Mouse (Mus musculus): ENCODE measurements at regions not wholly inside any gene's neighbourhood (a gene's known extent, or its start where the extent isn't known, plus 50 kb on each side); places are given as distances from the start of the nearest gene placed in this dataset.

DNA sequence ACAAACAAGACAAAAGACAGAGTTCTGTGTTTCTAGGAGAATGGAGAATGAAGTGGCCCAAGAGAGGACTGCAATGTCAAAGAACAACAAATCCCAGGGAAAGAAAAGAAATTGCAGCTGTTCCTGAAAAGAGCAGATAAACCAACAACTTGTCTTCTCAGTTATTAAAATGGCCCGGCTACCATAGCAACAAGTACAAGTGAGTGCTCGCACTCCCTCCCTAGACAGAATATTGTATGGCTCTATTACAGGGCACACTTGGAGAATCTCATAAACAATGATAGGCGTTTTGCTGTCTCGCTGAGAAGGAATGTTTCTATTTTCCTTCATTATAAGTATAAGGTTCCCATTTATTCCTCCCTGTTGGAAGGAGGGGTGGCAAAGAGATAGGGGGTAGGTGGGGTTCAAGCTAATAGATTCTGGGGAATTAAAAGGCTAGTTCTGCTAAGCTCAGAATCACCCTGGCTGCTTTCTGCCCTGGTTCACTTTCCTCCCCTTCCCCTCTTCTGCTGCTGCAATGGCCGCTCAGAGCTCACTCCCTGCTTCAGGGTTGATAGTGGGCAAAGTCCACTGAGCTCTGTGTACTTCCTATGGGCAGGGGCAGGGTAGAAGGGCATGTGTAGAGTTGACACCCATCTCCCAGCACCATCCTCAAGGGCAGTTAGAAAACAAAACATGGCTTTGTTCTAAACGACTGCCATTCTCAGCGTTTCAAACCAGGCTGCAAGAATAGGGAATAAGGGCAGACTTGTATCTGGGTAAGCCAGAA, 178.5 kb downstream of the Gpam start:
- Histone ChIP-seq H3K4me1 (ENCODE audit: control insufficient read depth, insufficient read depth, low read length) (peaks cover 2% of the 10 kb centered on the region; the same call in 1 of the 2 replicates), H3K27ac (ENCODE audit: insufficient read depth, low read length) (no peak overlapping the region), H3K4me3 (ENCODE audit: insufficient read depth, low read length) (no peak overlapping the region)
- TF ChIP-seq POLR2A (IDR thresholded peaks at IDR 0.05; ENCODE audit: extremely low read depth, insufficient read depth, low read length) (no peak), CTCF (IDR thresholded peaks at IDR 0.05; ENCODE audit: extremely low read depth, insufficient read depth, low read length) (no peak)

DNA sequence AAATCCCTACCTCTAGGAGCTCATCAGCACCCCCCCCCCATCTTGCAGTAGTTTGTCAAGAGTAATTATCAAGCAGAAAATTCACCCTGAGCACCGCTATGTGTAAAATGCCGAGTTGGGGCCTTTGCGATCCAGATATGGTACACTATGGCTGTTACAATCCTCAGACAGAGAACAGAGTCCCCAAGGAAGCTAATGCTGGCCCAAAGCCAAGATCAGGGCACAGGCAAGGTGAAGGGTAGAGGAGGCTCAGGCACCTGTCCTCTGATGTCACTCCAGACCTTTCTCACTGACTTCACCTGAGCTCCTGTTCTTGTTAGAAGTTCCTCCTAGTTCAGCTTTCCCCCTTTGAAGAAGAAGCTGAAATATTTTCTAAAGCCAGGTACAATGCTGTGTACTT, 179.5 kb downstream of the Gpam start:
- Histone ChIP-seq H3K4me1 (ENCODE audit: control insufficient read depth, insufficient read depth, low read length) (peaks cover 2% of the 10 kb centered on the region; the same call in 1 of the 2 replicates), H3K4me3 (ENCODE audit: insufficient read depth, low read length) (no peak overlapping the region), H3K27ac (ENCODE audit: insufficient read depth, low read length) (no peak overlapping the region)
- TF ChIP-seq POLR2A (IDR thresholded peaks at IDR 0.05; ENCODE audit: extremely low read depth, insufficient read depth, low read length) (no peak), CTCF (IDR thresholded peaks at IDR 0.05; ENCODE audit: extremely low read depth, insufficient read depth, low read length) (no peak)

DNA sequence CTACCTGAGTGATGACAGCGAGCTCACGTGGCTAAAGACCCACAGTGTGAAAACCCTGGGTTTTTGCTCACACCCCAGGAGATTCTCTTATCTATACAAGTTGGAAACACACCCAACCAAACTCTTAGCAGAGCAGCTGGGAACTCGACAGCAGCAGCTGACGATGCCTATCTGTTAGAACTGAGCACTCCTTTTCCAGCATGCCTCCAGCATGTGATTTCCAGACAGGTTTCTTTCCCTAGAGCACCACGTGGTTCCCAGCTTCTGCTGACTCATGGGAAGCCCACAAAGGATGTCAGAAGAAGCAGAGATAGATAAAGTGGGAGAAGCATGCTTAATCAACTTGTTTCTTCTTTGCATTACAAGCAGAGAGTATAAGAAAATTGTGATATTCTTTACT, 194.5 kb downstream of the Gpam start:
- no peak for TF ChIP-seq POLR2A (IDR thresholded peaks at IDR 0.05; ENCODE audit: extremely low read depth, insufficient read depth, low read length)
- no peak for TF ChIP-seq CTCF (IDR thresholded peaks at IDR 0.05; ENCODE audit: extremely low read depth, insufficient read depth, low read length)
- Histone ChIP-seq H3K27ac (ENCODE audit: insufficient read depth, low read length) (no peak overlapping the region), H3K4me1 (ENCODE audit: control insufficient read depth, insufficient read depth, low read length) (no peaks in the 10 kb centered on the region), H3K4me3 (ENCODE audit: insufficient read depth, low read length) (no peak overlapping the region)

DNA sequence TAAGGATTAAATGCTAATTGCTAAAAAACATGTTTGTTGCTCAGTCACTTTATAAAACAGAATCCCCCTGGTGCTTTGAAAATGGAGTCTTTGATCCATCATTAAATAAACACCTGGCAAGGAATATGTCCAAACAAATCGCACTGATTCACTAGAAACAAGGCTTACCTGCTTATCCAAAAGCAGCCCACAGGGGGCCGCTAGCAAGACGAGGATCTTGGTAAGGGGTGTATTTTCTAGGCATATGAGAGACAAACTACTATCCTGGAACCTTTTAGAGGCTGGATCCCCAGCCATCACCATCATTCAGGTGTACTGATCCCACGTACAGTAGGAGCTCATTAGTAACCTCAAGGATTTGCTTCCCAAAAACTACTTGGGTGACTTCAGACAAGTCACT, 201.2 kb downstream of the Gpam start:
- no peak overlapping the region for H3K27ac ChIP-seq (ENCODE audit: insufficient read depth, low read length)
- no peaks in the 10 kb centered on the region for H3K4me1 ChIP-seq (ENCODE audit: control insufficient read depth, insufficient read depth, low read length)
- TF ChIP-seq POLR2A (IDR thresholded peaks at IDR 0.05; ENCODE audit: extremely low read depth, insufficient read depth, low read length) (no peak), CTCF (IDR thresholded peaks at IDR 0.05; ENCODE audit: extremely low read depth, insufficient read depth, low read length) (no peak)
- no peak overlapping the region for H3K4me3 ChIP-seq (ENCODE audit: insufficient read depth, low read length)

- TF ChIP-seq POLR2A (IDR thresholded peaks at IDR 0.05; ENCODE audit: extremely low read depth, insufficient read depth, low read length) (no peak), CTCF (IDR thresholded peaks at IDR 0.05; ENCODE audit: extremely low read depth, insufficient read depth, low read length) (no peak)
- H3K27ac ChIP-seq (ENCODE audit: insufficient read depth, low read length): no peak overlapping the region
- no peaks in the 10 kb centered on the region for H3K4me1 ChIP-seq (ENCODE audit: control insufficient read depth, insufficient read depth, low read length)
- H3K4me3 ChIP-seq (ENCODE audit: insufficient read depth, low read length): no peak overlapping the region
These were observed 207.4 kb downstream of the Gpam start for GRCm38 (mm10) chr19:54919597-54919996.

GRCm38 (mm10) chr19:54893622-54894021, 233.4 kb downstream of the Gpam start:
- Histone ChIP-seq H3K4me1 (ENCODE audit: control insufficient read depth, insufficient read depth, low read length) (peaks cover 2% of the 10 kb centered on the region), H3K27ac (ENCODE audit: insufficient read depth, low read length) (no peak overlapping the region)
- TF ChIP-seq CTCF (IDR thresholded peaks at IDR 0.05; ENCODE audit: extremely low read depth, insufficient read depth, low read length) (no peak), POLR2A (IDR thresholded peaks at IDR 0.05; ENCODE audit: extremely low read depth, insufficient read depth, low read length) (no peak)

DNA sequence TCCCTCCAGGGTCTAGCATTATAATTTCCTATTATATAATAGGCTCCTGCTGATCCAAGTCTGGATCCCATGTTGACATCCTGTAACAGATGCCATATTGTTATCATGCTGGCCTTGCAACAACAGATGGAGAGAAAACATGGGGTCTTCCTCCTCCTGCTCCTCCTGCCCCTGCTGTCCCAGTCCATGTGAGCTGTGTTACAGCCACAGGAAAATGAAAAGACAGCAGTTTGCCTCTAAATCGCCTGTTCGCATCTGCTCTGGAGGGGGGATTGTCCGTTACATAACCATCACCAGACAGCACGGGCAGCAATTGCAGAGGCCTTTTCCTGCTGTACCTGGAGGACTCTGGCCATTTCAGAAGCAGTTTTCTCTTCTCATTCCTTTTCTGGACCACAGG, 260.0 kb downstream of the Gpam start:
- no peak overlapping the region for H3K4me3 ChIP-seq (ENCODE audit: insufficient read depth, low read length)
- no peak overlapping the region for H3K27ac ChIP-seq (ENCODE audit: insufficient read depth, low read length)
- TF ChIP-seq POLR2A (IDR thresholded peaks at IDR 0.05; ENCODE audit: extremely low read depth, insufficient read depth, low read length) (no peak), CTCF (IDR thresholded peaks at IDR 0.05; ENCODE audit: extremely low read depth, insufficient read depth, low read length) (no peak)
- H3K4me1 ChIP-seq (ENCODE audit: control insufficient read depth, insufficient read depth, low read length): no peaks in the 10 kb centered on the region

More at GRCm38 (mm10) chr19:54893622-54894021, 233.4 kb downstream of the Gpam start:
- H3K4me3 ChIP-seq (ENCODE audit: insufficient read depth, low read length): no peak overlapping the region

DNA sequence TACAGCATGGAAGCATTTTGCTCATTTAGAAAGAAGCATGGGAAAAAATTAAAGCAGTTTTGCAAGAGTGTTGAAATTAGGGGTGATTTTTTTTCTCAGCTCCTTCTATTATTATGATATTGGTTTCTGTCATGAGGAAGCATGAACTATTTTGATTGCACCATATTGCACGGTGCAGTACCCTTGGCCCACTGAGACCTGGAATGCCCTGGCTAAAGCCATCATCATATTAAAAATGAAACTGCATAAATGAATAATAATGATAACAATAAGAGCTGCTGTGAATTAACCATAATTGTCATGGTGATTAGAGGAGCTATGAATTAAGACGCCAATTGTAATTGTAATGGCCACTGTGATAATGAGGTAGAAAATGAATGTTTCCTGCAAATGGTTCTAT, 271.8 kb downstream of the Gpam start:
- Histone ChIP-seq H3K27ac (ENCODE audit: insufficient read depth, low read length) (no peak overlapping the region), H3K4me1 (ENCODE audit: control insufficient read depth, insufficient read depth, low read length) (no peaks in the 10 kb centered on the region), H3K4me3 (ENCODE audit: insufficient read depth, low read length) (no peak overlapping the region)
- TF ChIP-seq POLR2A (IDR thresholded peaks at IDR 0.05; ENCODE audit: extremely low read depth, insufficient read depth, low read length) (no peak), CTCF (IDR thresholded peaks at IDR 0.05; ENCODE audit: extremely low read depth, insufficient read depth, low read length) (no peak)

DNA sequence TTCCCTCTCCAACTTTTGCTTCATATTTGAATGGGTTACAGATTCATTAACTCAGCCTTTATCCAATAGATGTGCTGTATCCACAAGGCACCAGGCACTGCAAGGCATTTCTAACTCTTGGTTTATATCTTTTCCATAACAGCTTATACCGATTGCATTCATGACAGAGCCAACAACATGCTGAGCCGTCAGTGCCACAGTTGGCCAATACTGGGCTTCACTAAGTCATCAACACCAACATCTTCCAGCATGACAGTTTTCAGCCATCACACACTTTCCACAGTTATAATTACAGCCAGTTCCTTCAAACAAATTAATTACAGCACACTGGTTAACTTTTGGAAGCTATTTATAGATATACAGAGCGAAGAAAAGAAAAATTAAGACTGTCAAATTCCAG, 288.8 kb downstream of the Gpam start:
- Histone ChIP-seq H3K4me3 (ENCODE audit: insufficient read depth, low read length) (no peak overlapping the region), H3K27ac (ENCODE audit: insufficient read depth, low read length) (no peak overlapping the region), H3K4me1 (ENCODE audit: control insufficient read depth, insufficient read depth, low read length) (no peaks in the 10 kb centered on the region)
- no peak for TF ChIP-seq POLR2A (IDR thresholded peaks at IDR 0.05; ENCODE audit: extremely low read depth, insufficient read depth, low read length)
- TF ChIP-seq CTCF (IDR thresholded peaks at IDR 0.05; ENCODE audit: extremely low read depth, insufficient read depth, low read length): no peak

DNA sequence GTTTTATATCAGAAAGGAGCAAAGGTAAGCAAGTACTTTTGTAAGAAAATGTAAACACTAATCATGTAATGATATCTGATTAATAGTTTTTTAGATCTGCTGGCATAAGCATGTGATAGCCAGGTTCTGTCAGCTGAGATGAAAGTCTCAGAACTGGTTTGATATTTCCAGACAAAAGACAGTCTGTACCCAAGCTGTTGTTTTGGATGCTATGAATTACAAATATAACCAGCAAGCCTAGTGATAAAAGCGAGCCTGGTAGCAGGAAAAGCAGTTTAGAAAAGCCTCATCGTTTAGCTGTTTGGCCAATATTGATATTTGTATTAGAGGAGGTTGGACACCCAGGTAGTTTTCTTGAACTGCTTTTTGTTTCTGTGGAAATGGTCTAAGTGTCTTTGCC, 290.6 kb downstream of the Gpam start:
- no peak for TF ChIP-seq POLR2A (IDR thresholded peaks at IDR 0.05; ENCODE audit: extremely low read depth, insufficient read depth, low read length)
- TF ChIP-seq CTCF (IDR thresholded peaks at IDR 0.05; ENCODE audit: extremely low read depth, insufficient read depth, low read length): no peak
- H3K4me3 ChIP-seq (ENCODE audit: insufficient read depth, low read length): no peak overlapping the region
- H3K27ac ChIP-seq (ENCODE audit: insufficient read depth, low read length): no peak overlapping the region
- no peaks in the 10 kb centered on the region for H3K4me1 ChIP-seq (ENCODE audit: control insufficient read depth, insufficient read depth, low read length)
